Mouse (Mus musculus) granulocyte monocyte progenitor cell, adult 5-6 weeks (primary cell): ENCODE results near the gene Snx30. TPM values are rescaled to one million over a fixed set of nuclear protein-coding genes. Genes with fewer than 3 reads are reported as not detected.

Source experiments
- ATAC-seq: replicated peaks from 2 replicates; pipeline ENCODE4 v1.8.0; 2016; ENCODE audit warnings: mild to moderate bottlenecking, moderate TSS enrichment, inconsistent platforms; ENCODE audit not compliant: poor library complexity, severe bottlenecking
- total RNA-seq, 2 experiments: library from RNA; stranded (forward) in 1 of 2; stranded (reverse) in 1 of 2; fragments of 200-712, 200-1000 nt in 1 of 2; fragments of >200 nt in 1 of 2; fragmentation: Nextera tagmentation in 1 of 2; gene quantifications; 2 replicates each; pipeline ENCODE4 v1.2.3; 2014 to 2017

Snx30 gene
- 18.8 and 23.8 TPM in 2 replicates for total RNA-seq (2014; fragmentation: Nextera tagmentation)
- total RNA-seq (2017): 21.7 and 25.8 TPM in 2 replicates

- peak; percentile 54 for ATAC-seq
Measured at GRCm38 (mm10) chr4:59805181-59805967, at the start of gene Snx30. Gene Snx30 (plus strand): TSS chr4:59805840.

- no peak for ATAC-seq
Measured at GRCm38 (mm10) chr4:59756332-59757082, 49.1 kb upstream of the Snx30 start.

GRCm38 (mm10) chr4:59757452-59758435 lies 47.9 kb upstream of the Snx30 start:
- peak; percentile 38; the same call in 1 of the 2 replicates for ATAC-seq

GRCm38 (mm10) chr4:59760016-59760415 lies 45.6 kb upstream of the Snx30 start:
- ATAC-seq: no peak

GRCm38 (mm10) chr4:59760636-59761364 lies 44.8 kb upstream of the Snx30 start:
- ATAC-seq: 0 out of 2 replicates have a peak, but pooled peaks have one; percentile 39

- peak; percentile 75 for ATAC-seq
Measured at GRCm38 (mm10) chr4:59761365-59761729, 44.3 kb upstream of the Snx30 start.

- ATAC-seq: no peak
Measured at GRCm38 (mm10) chr4:59764950-59765349, 40.7 kb upstream of the Snx30 start.

- ATAC-seq: no peak
Measured at GRCm38 (mm10) chr4:59765385-59766005, 40.1 kb upstream of the Snx30 start.

GRCm38 (mm10) chr4:59767717-59768116 lies 37.9 kb upstream of the Snx30 start:
- no peak; the same call in 1 of the 2 replicates for ATAC-seq

GRCm38 (mm10) chr4:59772171-59772879 lies 33.3 kb upstream of the Snx30 start:
- ATAC-seq: no peak

GRCm38 (mm10) chr4:59777828-59778227 lies 27.8 kb upstream of the Snx30 start:
- peak; percentile 40; the same call in 1 of the 2 replicates for ATAC-seq

- no peak for ATAC-seq
Measured at GRCm38 (mm10) chr4:59780568-59780967, 25.1 kb upstream of the Snx30 start.

- peak; percentile 52 for ATAC-seq
Measured at GRCm38 (mm10) chr4:59782853-59783684, 22.6 kb upstream of the Snx30 start.

- ATAC-seq: peak; percentile 94
Measured at GRCm38 (mm10) chr4:59783685-59784279, 21.9 kb upstream of the Snx30 start.

GRCm38 (mm10) chr4:59785412-59785811 lies 20.2 kb upstream of the Snx30 start:
- no peak for ATAC-seq

GRCm38 (mm10) chr4:59786661-59787060 lies 19.0 kb upstream of the Snx30 start:
- peak; percentile 31; the same call in 1 of the 2 replicates for ATAC-seq

- ATAC-seq: no peak
Measured at GRCm38 (mm10) chr4:59787126-59787525, 18.5 kb upstream of the Snx30 start.
